Mouse (Mus musculus): ENCODE results near the gene Fam117a.
"Not testable (repeated sequence)": the region's sequence is repeated elsewhere in the genome, so short reads cannot be mapped to it uniquely, and the experiment has no call there.

Gene Fam117a

GRCm38 (mm10) chr11:95393500-95393816 lies 56.6 kb downstream of the Fam117a start:
- DNase-seq (ENCODE audit: low spot score): no peak

- no peak for DNase-seq (ENCODE audit: low spot score)
Measured at GRCm38 (mm10) chr11:95394112-95394511, 57.3 kb downstream of the Fam117a start.

- DNase-seq (ENCODE audit: low spot score): no peak
Measured at GRCm38 (mm10) chr11:95396548-95396947, 59.7 kb downstream of the Fam117a start.

- DNase-seq (ENCODE audit: low spot score): peak; percentile 53
Measured at GRCm38 (mm10) chr11:95397843-95398835, 61.3 kb downstream of the Fam117a start.

- no peak for DNase-seq (ENCODE audit: low spot score)
Measured at GRCm38 (mm10) chr11:95399520-95400020, 62.8 kb downstream of the Fam117a start.

- DNase-seq (ENCODE audit: low spot score): no peak
Measured at GRCm38 (mm10) chr11:95401568-95401967, 64.8 kb downstream of the Fam117a start.

GRCm38 (mm10) chr11:95402196-95402595 lies 65.4 kb downstream of the Fam117a start:
- no peak for DNase-seq (ENCODE audit: low spot score)

- no peak for DNase-seq (ENCODE audit: low spot score)
Measured at GRCm38 (mm10) chr11:95402658-95403101, 65.9 kb downstream of the Fam117a start.

GRCm38 (mm10) chr11:95403382-95404340 lies 66.8 kb downstream of the Fam117a start:
- no peak for DNase-seq (ENCODE audit: low spot score)

- DNase-seq (ENCODE audit: low spot score): no peak
Measured at GRCm38 (mm10) chr11:95405771-95406170, 69.0 kb downstream of the Fam117a start.

- DNase-seq (ENCODE audit: low spot score): not testable (repeated sequence)
Measured at GRCm38 (mm10) chr11:95406398-95406797, 69.6 kb downstream of the Fam117a start.

GRCm38 (mm10) chr11:95409450-95410112 lies 72.8 kb downstream of the Fam117a start:
- DNase-seq (ENCODE audit: low spot score): no peak

- DNase-seq (ENCODE audit: low spot score): no peak
Measured at GRCm38 (mm10) chr11:95411453-95412013, 74.7 kb downstream of the Fam117a start.

GRCm38 (mm10) chr11:95412615-95413014 lies 75.8 kb downstream of the Fam117a start:
- DNase-seq (ENCODE audit: low spot score): no peak

- peak; percentile 76 for DNase-seq (ENCODE audit: low spot score)
Measured at GRCm38 (mm10) chr11:95413641-95414535, 77.1 kb downstream of the Fam117a start, which contains the start of gene Spop. Gene Spop, plus strand, starts transcription at chr11:95414080.

- DNase-seq (ENCODE audit: low spot score): peak; percentile 87
Measured at GRCm38 (mm10) chr11:95414536-95415161, 77.8 kb downstream of the Fam117a start.

- DNase-seq (ENCODE audit: low spot score): no peak
Measured at GRCm38 (mm10) chr11:95415931-95416330, 79.1 kb downstream of the Fam117a start.

GRCm38 (mm10) chr11:95417341-95417740 lies 80.5 kb downstream of the Fam117a start:
- DNase-seq (ENCODE audit: low spot score): no peak

- DNase-seq (ENCODE audit: low spot score): no peak
Measured at GRCm38 (mm10) chr11:95420880-95421435, 84.1 kb downstream of the Fam117a start.

Measured in left cerebral cortex, adult 11 months (tissue).